Mouse (Mus musculus) erythroblast, embryonic 14.5 days (primary cell): ENCODE results near the gene Scd2.

ENCODE experiments used
- GATA1 ChIP-seq: IDR thresholded peaks from 2 replicates; pipeline ENCODE4 v1.6.1; 2012; ENCODE audit warnings: low read length, inconsistent platforms, mixed read lengths
- TAL1 ChIP-seq: IDR thresholded peaks from 3 replicates; pipeline ENCODE4 v1.6.1; 2012; ENCODE audit warnings: low read length, inconsistent platforms, mixed read lengths

DNA sequence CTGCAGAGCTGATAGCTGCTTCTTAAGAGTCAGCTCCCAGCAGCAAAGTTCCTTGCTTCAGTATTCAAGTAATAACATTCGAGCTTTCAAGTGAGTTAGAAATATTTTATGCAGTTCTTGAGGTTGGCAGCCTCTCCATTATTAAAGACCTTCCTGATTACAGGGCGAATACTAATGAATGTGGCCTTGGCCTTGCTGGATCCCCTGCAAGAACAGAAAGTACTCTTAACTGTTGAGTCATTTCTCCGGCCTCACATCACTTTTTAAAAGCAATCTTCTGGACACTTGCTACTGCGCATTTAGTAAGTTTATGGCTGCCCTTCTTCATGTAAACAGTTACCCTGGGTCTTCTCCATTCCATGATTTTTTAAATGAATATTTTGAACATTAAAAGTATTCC is 27.7 kb downstream of the Scd2 start:
- TF ChIP-seq TAL1, result no peak
- TF ChIP-seq GATA1, result no peak
